Mouse (Mus musculus) layer of hippocampus, postnatal 25 days (tissue): ENCODE results near the gene Med10. TPM values are rescaled to one million over a fixed set of nuclear protein-coding genes. Genes with fewer than 3 reads are reported as not detected.

Source experiments
- DNase-seq, 2 experiments: peaks; one replicate each; pipeline ENCODE4 v3.0.0; 2022; ENCODE audit warnings: mixed read lengths in 2 of 2, low spot score in 1 of 2; ENCODE audit errors: extremely low spot score in 1 of 2
- total RNA-seq, 2 experiments: library from RNA; stranded (reverse); gene quantifications; 2 replicates each; pipeline ENCODE4 v1.2.3; 2021

Med10 gene
- total RNA-seq, result 10 to 100 TPM; 60.9 to 65.4 TPM

- no peak for DNase-seq
These were observed at the start of gene Med10 for GRCm38 (mm10) chr13:69802095-69802494. TSS of gene Med10 (plus strand) at chr13:69802395.

- DNase-seq, result no peak
These were observed 49.3 kb upstream of the Med10 start for GRCm38 (mm10) chr13:69752875-69753274.

GRCm38 (mm10) chr13:69758979-69759378 lies 43.2 kb upstream of the Med10 start:
- DNase-seq, result no peak

- DNase-seq, result peak; percentile 55 to 69
These were observed 40.8 kb upstream of the Med10 start for GRCm38 (mm10) chr13:69761393-69761792.

- no peak for DNase-seq
These were observed 37.5 kb upstream of the Med10 start for GRCm38 (mm10) chr13:69764646-69765045.

- DNase-seq, result no peak
These were observed 34.0 kb upstream of the Med10 start for GRCm38 (mm10) chr13:69768152-69768551.

- DNase-seq, result no peak
These were observed 31.4 kb upstream of the Med10 start for GRCm38 (mm10) chr13:69770538-69771456.

GRCm38 (mm10) chr13:69772358-69772757 lies 29.8 kb upstream of the Med10 start:
- no peak for DNase-seq

- DNase-seq, result peak; percentile 13 to 33
These were observed 24.0 kb upstream of the Med10 start for GRCm38 (mm10) chr13:69778221-69778620.

- no peak for DNase-seq
These were observed 13.5 kb upstream of the Med10 start for GRCm38 (mm10) chr13:69788704-69789103.

GRCm38 (mm10) chr13:69791814-69792213 lies 10.4 kb upstream of the Med10 start:
- no peak for DNase-seq

GRCm38 (mm10) chr13:69792541-69793009 lies 9.6 kb upstream of the Med10 start:
- no peak for DNase-seq

GRCm38 (mm10) chr13:69794808-69795207 lies 7.4 kb upstream of the Med10 start:
- no peak for DNase-seq

GRCm38 (mm10) chr13:69809681-69810611 lies 7.8 kb downstream of the Med10 start:
- peak; percentile 73 to 78 for DNase-seq

- DNase-seq, result no peak
These were observed 8.9 kb downstream of the Med10 start for GRCm38 (mm10) chr13:69810936-69811680.

GRCm38 (mm10) chr13:69813870-69814269 lies 11.7 kb downstream of the Med10 start:
- DNase-seq, result no peak

- DNase-seq, result no peak
These were observed 16.1 kb downstream of the Med10 start for GRCm38 (mm10) chr13:69818306-69818705.

- DNase-seq, result no peak
These were observed 19.1 kb downstream of the Med10 start for GRCm38 (mm10) chr13:69821169-69821822.

- DNase-seq, result no peak
These were observed 21.9 kb downstream of the Med10 start for GRCm38 (mm10) chr13:69823920-69824637.
